Mouse (Mus musculus) heart, embryonic 12.5 days (tissue): ENCODE measurements around the gene Gpank1. TPM values are rescaled to one million over a fixed set of nuclear protein-coding genes. Genes with fewer than 3 reads are reported as not detected.

ENCODE experiments used
- ATAC-seq: fragments of 200-750 bp; cut with Nextera tagmentation; 2 replicates; pipeline ENCODE4 v1.8.0; 2017; ENCODE audit warnings: moderate TSS enrichment, moderate library complexity; ENCODE audit not compliant: insufficient number of reproducible peaks, low FRiP score
- H3K27ac ChIP-seq: fragments of 300-500 bp; sonication (generic); 2 replicates; pipeline ENCODE4 v1.5.1; 2016; ENCODE audit warnings: mild to moderate bottlenecking, moderate library complexity; ENCODE audit not compliant: poor library complexity, severe bottlenecking
- H3K27me3 ChIP-seq: fragments of 300-500 bp; sonication (generic); replicated peaks from 2 replicates; pipeline ENCODE4 v1.6.1; 2016; ENCODE audit warnings: mild to moderate bottlenecking, moderate library complexity
- H3K36me3 ChIP-seq: fragments of 300-500 bp; sonication (generic); 2 replicates; pipeline ENCODE4 v1.6.1; 2016; ENCODE audit warnings: mild to moderate bottlenecking, moderate library complexity
- H3K4me1 ChIP-seq: fragments of 300-500 bp; sonication (generic); replicated peaks from 2 replicates; pipeline ENCODE4 v1.6.1; 2016; ENCODE audit warnings: mild to moderate bottlenecking
- H3K4me2 ChIP-seq: fragments of 300-500 bp; sonication (generic); 2 replicates; pipeline ENCODE4 v1.6.1; 2016; ENCODE audit warnings: mild to moderate bottlenecking, moderate library complexity
- H3K4me3 ChIP-seq: fragments of 300-500 bp; sonication (generic); 2 replicates; pipeline ENCODE4 v1.5.1; 2016; ENCODE audit warnings: mild to moderate bottlenecking
- H3K9ac ChIP-seq: fragments of 300-500 bp; sonication (generic); 2 replicates; pipeline ENCODE4 v1.6.1; 2016; ENCODE audit warnings: mild to moderate bottlenecking, moderate library complexity
- H3K9me3 ChIP-seq: fragments of 300-500 bp; sonication (generic); replicated peaks from 2 replicates; pipeline ENCODE4 v1.6.1; 2016; ENCODE audit warnings: mild to moderate bottlenecking, moderate library complexity
- WGBS: fragments of 180-500 bp; shearing (Covaris S2); methylation state at CpG from one replicate; pipeline ENCODE4 v1.1.7; 2016; 5-methylcytosine and 5-hydroxymethylcytosine counted together
- polyA plus RNA-seq: library from polyadenylated mRNA; unstranded; fragments of >200 nt; fragmentation: Nextera tagmentation; extraction: Ambion mirVana; gene quantifications from 2 replicates; pipeline ENCODE4 v1.2.1, GENCODE M21; 2016

Gene Gpank1
- polyA plus RNA-seq, 1 experiment from 2014 or later, result 11.1 TPM

DNA sequence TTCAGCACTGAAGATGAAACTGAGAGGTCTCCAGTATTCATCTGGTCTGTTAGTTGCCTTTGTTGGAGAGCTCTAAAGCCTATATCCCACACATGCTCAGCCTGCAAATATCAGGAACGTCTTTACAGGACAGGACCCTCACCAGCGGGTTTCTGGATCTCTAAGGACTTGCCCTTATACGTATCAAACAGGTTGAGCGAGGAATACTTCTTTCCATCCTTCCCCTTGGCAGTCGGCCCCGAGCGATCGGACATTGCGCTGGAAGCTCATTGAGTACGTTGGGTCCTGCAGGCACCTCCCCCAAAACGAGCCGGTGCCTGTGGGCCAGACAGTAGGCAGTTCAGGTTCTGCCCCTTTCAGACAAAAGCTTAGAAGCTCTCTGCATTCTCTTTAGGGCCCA is 41.5 kb downstream of the Gpank1 start:
- ATAC-seq, result no peak
- Histone ChIP-seq H3K9ac (peak overlapping the region; percentile 100), H3K27ac (no peak overlapping the region), H3K4me1 (peaks cover 34% of the 10 kb centered on the region), H3K27me3 (no peaks in the 10 kb centered on the region), H3K4me2 (peak overlapping the region; percentile 87), H3K4me3 (peak overlapping the region; percentile 98), H3K9me3 (no peaks in the 10 kb centered on the region), H3K36me3 (peaks cover 49% of the 10 kb centered on the region)
- 42% methylated on average over 12 of the region's 12 CpGs for WGBS

DNA sequence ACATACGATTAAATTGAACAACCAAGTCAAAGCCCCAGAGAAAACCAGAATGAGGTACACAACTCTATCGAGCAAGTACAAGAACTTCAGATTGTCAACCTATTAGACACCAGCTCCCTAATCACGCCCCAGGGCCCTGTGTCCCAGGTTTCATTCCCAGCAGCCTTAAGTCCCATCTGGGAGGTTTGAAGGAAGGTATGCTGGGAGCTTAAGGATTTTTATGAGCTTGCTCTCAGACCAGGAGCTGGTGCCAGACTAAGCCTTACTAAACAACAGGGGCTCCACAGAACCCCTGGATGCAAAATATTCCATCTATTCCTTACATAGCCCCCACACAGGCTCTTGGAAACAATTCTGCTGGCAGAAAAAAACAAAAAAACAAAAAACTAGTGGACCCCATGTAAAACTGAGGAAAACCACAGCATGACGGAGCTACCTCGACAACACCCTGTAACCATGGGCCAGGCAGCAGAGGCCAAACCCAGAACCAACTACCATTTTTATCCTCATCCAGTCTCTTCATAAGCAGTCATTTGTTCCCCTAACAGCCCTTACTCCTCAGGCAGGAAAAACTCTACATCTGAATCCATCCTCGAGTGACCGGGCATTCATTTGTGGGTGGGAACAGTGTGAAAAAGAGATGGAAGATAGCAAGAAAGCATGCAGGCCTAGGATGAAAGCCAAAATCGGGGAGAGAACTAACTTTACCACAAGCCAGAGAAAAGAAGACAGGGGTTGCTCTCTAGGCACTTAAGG is 42.2 kb downstream of the Gpank1 start:
- Histone ChIP-seq H3K4me2 (peak overlapping the region; percentile 87), H3K4me1 (peaks cover 34% of the 10 kb centered on the region)

DNA sequence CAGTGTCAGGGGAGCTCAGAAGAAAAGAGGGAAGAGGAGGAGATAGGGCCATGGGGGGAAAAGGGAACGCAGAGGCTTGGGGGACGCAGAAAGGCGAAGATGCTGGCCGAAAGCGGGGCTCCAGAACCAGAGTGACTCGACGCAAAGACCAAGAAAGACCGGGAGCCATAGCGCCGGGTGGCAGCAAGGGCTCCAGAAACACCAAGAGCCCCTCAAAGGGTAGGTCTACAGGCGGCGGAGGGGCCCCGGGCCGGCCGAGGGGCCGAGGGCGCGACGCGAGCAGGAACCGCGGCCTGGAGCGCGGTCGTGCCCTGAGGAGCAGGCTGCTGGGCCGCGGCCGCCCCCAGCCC is 42.9 kb downstream of the Gpank1 start:
- Histone ChIP-seq H3K27ac (peak overlapping the region; percentile 96), H3K4me3 (peak overlapping the region; percentile 98), H3K4me2 (peak overlapping the region; percentile 87), H3K9me3 (no peaks in the 10 kb centered on the region), H3K4me1 (peaks cover 34% of the 10 kb centered on the region), H3K36me3 (peaks cover 34% of the 10 kb centered on the region), H3K9ac (peak overlapping the region; percentile 100), H3K27me3 (no peaks in the 10 kb centered on the region)
- no peak for ATAC-seq
- 0% methylated on average over 28 of the region's 28 CpGs for WGBS

More for the DNA sequence above, 42.2 kb downstream of the Gpank1 start:
- peak overlapping the region; percentile 100 for H3K9ac ChIP-seq
- H3K27me3 ChIP-seq, result no peaks in the 10 kb centered on the region
- ATAC-seq, result no peak
- H3K4me3 ChIP-seq, result peak overlapping the region; percentile 98
- WGBS, result 12% methylated on average over 8 of the region's 8 CpGs
- H3K27ac ChIP-seq, result peak overlapping the region; percentile 96
- no peaks in the 10 kb centered on the region for H3K9me3 ChIP-seq
- peaks cover 41% of the 10 kb centered on the region for H3K36me3 ChIP-seq

DNA sequence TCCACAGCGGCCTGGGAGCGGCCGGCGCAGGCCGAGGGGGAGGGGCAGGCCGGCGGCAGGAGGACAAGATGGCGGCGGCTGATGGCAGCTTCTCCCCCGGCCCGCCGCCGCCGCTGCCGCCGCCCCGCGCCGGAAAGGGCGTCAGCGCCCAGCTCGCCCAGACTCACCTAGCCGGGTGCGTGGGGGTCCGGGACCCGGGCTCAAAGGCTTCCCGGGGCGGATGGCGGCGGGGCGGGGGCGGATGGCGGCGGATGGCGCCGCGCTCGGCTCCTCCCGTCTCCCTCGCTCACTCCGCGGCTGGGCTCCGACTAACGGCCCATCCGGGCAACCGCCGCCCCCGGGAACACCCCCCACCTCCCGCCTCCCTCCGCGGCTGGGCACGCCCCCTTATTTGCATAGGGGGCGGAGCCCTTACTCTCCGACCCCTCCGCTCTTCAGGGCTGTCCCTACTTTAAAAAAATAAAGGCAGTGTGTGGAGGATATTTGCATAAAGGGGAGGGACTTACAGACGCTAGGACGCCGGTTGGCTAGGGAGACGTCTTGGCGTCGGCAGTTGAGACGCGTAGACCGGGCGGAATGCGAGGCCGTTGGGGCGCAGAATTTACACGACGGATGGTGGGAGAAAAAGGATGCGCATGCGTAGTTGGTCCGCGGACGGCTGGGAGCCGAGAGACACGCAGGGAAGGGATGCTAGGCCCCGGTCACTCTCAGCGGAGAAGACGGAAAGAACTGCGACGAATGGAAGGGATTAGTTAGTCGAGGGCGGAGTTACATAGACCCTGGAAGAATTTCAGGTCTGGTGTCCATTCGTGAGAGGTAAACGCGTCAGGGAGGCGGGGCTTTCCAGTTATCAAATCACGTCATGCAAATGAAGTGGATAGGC is 43.6 kb downstream of the Gpank1 start, which contains the start of gene Prrc2a:
Prrc2a (minus strand) TSS at position 330 of the 883 bp plus-strand sequence.
- peak within 1 kb of the TSS; percentile 87 for H3K4me2 ChIP-seq
- peak within 1 kb of the TSS; percentile 100 for H3K9ac ChIP-seq
- H3K27me3 ChIP-seq, result no peaks in the 10 kb centered on the region
- whole genome bisulfite sequencing, result under 1% methylated on average over 78 of the region's 89 CpGs
- peak; percentile 96 for ATAC-seq
- peak within 1 kb of the TSS; percentile 98 for H3K4me3 ChIP-seq
- peaks cover 34% of the 10 kb centered on the region for H3K4me1 ChIP-seq
- H3K9me3 ChIP-seq, result no peaks in the 10 kb centered on the region
- peak within 1 kb of the TSS; percentile 96 for H3K27ac ChIP-seq
- H3K36me3 ChIP-seq, result peaks cover 28% of the 10 kb centered on the region

DNA sequence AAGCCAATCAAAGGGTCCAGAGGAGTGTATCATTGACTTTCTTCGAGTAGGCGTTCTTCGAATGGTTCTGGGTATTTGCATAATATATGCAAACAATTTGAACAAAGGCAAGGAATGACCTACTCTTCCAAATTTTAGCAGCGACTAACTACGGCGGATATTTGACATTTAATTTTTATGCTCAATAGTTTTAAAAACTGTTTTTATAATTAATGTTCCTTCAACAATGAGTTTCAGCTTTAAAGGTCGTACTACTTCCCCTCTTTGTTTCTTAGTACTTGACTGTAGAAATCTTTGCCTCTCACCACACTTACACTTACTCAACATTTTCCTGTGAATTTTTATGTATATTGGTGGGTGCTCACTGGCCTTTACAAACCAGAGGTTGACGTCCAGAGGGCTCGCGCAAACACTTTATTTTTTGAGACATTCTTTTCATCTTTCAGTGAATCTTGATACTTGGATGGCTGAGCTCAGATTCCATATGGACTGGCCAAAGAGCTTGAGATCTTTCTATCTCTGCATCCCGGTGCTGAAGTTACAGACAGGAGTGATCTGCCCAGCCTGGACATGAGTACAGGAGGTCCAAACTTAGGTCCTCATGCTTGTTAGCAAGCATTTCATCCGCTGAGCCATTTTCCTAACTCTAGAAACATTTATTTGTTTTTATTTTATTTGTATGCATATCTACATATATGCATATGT is 44.3 kb downstream of the Gpank1 start:
- H3K27ac ChIP-seq, result peak overlapping the region; percentile 96
- H3K4me3 ChIP-seq, result peak overlapping the region; percentile 98
- peak overlapping the region; percentile 59; the same call in 1 of the 2 replicates for H3K9ac ChIP-seq
- H3K27me3 ChIP-seq, result no peaks in the 10 kb centered on the region
- no peak; the same call in 1 of the 2 replicates for ATAC-seq
- 27% methylated on average over 12 of the region's 12 CpGs for WGBS
- no peaks in the 10 kb centered on the region for H3K9me3 ChIP-seq
- peak overlapping the region; percentile 87 for H3K4me2 ChIP-seq
- H3K4me1 ChIP-seq, result peaks cover 38% of the 10 kb centered on the region
- H3K36me3 ChIP-seq, result peaks cover 20% of the 10 kb centered on the region

DNA sequence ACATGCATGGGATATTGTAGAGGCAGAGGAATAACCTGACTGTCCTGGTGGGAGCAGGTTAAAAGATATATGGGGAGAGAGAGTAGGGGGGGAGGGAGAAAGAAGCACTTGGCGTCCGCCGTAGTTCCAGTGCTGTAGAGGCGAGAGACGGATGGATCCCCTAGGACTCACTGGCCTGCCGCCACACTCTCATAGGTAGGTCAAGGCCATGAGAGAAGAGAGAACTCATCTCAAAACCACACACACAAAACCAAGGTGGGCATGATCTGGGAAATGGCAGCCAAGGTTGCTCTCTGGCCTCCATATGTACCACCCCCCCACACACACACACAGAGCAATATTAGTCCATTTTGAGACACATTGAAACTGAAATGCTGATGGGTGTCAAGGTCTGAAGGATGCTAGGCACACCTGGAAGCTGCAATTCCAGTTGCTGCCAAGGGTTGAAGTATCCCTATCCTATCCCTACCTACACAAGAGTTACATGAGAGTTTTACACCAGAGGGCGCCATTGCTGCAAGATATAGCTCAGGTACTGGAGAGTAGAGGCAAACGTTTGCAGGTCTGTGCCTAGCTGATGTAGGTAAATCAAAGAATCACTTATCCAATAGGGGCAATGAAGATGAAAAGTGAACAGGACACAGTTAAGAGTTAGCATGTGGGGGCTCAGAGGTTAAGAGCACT is 45.2 kb downstream of the Gpank1 start:
- H3K27me3 ChIP-seq, result no peaks in the 10 kb centered on the region
- WGBS, result 74% methylated on average over 8 of the region's 8 CpGs
- 0 out of 2 replicates have a peak overlapping the region, but pooled peaks have one; percentile 98 for H3K4me3 ChIP-seq
- peaks cover 11% of the 10 kb centered on the region for H3K36me3 ChIP-seq
- ATAC-seq, result no peak
- H3K4me1 ChIP-seq, result peaks cover 34% of the 10 kb centered on the region
- no peak overlapping the region for H3K9ac ChIP-seq
- peak overlapping the region; percentile 87; the same call in 1 of the 2 replicates for H3K4me2 ChIP-seq
- H3K27ac ChIP-seq, result peak overlapping the region; percentile 81; the same call in 1 of the 2 replicates
- no peaks in the 10 kb centered on the region for H3K9me3 ChIP-seq

DNA sequence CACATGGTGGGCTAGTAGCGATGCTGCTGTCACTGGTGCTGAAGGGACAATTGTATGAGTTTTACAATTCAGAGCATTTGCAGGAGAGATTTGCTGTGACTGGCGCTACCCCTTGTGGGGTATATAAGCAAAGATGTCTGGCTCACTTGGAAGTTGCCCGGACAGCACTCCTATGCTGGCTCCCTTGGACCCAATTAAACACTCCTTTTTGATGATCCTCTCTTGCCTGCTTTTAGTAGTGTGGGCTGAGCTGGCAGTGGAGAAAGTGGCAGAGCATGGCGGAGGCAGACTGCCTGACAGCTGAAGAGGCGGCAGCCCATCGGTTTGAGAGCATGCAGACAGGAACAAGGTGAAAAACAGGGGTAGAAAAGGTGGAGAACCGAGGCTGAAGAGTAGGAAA is 46.5 kb downstream of the Gpank1 start:
- Histone ChIP-seq H3K4me2 (no peak overlapping the region), H3K9ac (no peak overlapping the region), H3K27ac (no peak overlapping the region), H3K36me3 (no peaks in the 10 kb centered on the region), H3K4me3 (no peak overlapping the region), H3K9me3 (no peaks in the 10 kb centered on the region), H3K27me3 (0 out of 2 replicates have a peak, but pooled peaks cover 4% of the 10 kb centered on the region), H3K4me1 (peaks cover 25% of the 10 kb centered on the region)
- no peak for ATAC-seq
- 77% methylated on average over 7 of the region's 7 CpGs for WGBS

DNA sequence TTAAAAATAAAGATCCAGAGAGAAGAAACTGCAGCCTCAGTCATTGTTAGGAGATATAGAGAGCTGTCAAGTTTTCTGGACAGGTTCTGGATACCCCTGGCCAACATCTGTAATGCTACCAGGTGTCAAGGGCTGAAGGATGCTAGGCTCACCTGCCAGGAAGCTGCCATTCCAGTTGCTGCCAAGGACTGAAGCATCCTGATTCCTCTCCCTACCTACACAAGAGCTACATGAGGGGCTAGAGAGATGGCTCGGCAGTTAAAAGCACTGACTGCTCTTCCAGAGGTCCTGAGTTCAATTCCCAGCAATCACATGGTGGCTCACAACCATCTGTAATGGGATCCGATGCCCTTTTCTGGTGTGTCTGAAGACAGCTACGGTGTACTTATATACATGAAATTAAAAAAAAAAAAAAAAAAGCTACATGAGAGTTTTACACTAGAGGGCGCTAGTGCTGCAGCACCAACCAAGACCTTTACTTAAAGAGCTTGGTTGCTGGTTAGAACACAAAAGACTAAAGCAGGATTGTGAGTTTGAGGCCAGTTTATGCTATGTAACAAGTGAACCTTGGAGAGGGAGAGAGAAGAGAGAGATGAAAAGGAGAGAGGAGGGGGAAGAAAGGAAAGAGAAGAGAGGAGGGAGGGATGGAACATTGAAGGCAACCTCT is 47.4 kb downstream of the Gpank1 start:
- no peak overlapping the region for H3K9ac ChIP-seq
- 21% methylated on average over 4 of the region's 4 CpGs for WGBS
- H3K4me2 ChIP-seq, result no peak overlapping the region
- no peak for ATAC-seq
- no peak overlapping the region for H3K4me3 ChIP-seq
- no peaks in the 10 kb centered on the region for H3K9me3 ChIP-seq
- peaks cover 19% of the 10 kb centered on the region for H3K4me1 ChIP-seq
- H3K27me3 ChIP-seq, result 0 out of 2 replicates have a peak, but pooled peaks cover 4% of the 10 kb centered on the region
- no peaks in the 10 kb centered on the region for H3K36me3 ChIP-seq
- no peak overlapping the region for H3K27ac ChIP-seq

DNA sequence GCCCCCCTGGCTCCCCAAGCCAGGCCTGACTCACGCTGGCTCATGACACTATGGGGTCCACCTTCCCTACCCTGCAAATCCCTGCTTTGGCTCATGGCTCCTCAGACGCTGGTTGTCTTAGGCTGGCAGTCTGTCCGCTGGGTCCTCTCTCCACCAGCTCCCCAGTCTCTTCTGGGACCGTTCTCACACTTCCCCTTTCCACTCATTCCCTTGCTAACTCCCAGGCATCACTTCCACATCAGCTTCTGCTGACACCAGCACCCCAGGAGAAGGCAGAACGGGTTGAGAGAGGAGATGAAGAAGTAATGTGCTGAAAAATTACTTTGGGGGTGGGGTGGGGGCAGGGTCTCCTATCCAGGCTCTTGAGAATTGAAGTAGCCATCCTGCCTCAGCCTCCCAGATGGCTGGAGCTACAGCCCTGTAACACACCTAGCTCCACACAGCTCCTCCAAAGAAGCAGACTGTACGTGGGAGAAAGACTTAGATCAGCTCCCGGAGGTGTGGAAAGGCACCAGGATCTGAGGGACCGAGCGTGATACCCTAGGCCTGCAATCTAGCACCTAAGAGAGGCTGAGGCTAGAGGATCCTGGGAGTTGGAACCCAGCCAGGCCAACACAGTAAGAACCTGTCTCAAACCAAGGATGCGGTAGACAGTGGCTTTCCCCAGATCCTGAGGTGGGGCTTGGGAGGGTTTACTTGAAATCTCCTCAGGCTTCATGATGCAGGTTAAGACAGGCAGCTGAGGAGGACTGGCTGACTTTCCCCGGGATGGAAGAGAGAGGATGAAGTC is 51.4 kb downstream of the Gpank1 start:
- no peak overlapping the region for H3K4me2 ChIP-seq
- H3K36me3 ChIP-seq, result no peaks in the 10 kb centered on the region
- 0 out of 2 replicates have a peak, but pooled peaks cover 9% of the 10 kb centered on the region for H3K4me1 ChIP-seq
- no peak overlapping the region for H3K4me3 ChIP-seq
- WGBS, result 57% methylated on average over 11 of the region's 11 CpGs
- no peak overlapping the region for H3K27ac ChIP-seq
- no peak overlapping the region for H3K9ac ChIP-seq
- no peaks in the 10 kb centered on the region for H3K9me3 ChIP-seq
- ATAC-seq, result no peak
- 0 out of 2 replicates have a peak, but pooled peaks cover 4% of the 10 kb centered on the region for H3K27me3 ChIP-seq
